Mouse (Mus musculus): ENCODE measurements around the gene Trpm3.

DNA sequence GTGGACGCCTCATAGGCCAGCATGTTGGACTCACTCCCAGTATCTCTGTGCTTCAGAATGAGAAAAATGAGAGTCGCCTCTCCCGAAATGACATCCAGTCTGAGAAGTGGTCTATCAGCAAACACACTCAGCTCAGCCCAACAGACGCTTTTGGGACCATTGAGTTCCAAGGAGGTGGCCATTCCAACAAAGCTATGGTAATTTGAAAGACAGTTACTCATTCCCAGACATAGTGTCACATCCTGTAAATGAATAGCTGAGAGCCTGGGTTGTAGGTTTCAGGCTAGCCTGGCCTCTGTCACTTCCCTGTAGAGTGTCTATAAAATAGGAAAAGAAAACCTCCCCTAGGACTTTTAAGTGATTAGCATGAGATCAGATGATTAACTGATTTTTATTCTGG is 559.9 kb downstream of the Trpm3 start:
- TF ChIP-seq CTCF (IDR thresholded peaks at IDR 0.05; ENCODE audit: low read depth, low read length) (no peak), POLR2A (IDR thresholded peaks at IDR 0.05; ENCODE audit: extremely low read depth, insufficient read depth, low read length) (no peak)

Measured in liver, adult 2 months (tissue).